Mouse (Mus musculus) lung, embryonic 14.5 days (tissue): ENCODE results near the gene Zfr. TPM values are rescaled to one million over a fixed set of nuclear protein-coding genes. Genes with fewer than 3 reads are reported as not detected.

ENCODE experiments used
- ATAC-seq: fragments of 200-750 bp; cut with Nextera tagmentation; 2 replicates; pipeline ENCODE4 v1.8.0; 2017; ENCODE audit warnings: mild to moderate bottlenecking, moderate TSS enrichment, moderate library complexity; ENCODE audit not compliant: insufficient read depth
- DNase-seq: peaks from one replicate; pipeline ENCODE4 v3.0.0-alpha.2; 2015
- H3K27ac ChIP-seq: fragments of 300-500 bp; sonication (generic); 2 replicates; pipeline ENCODE4 v1.5.1; 2014; ENCODE audit warnings: low read depth, mild to moderate bottlenecking, moderate library complexity
- H3K27me3 ChIP-seq: fragments of 300-500 bp; sonication (generic); 2 replicates; pipeline ENCODE4 v1.6.1; 2014; ENCODE audit warnings: low read length, control low read depth; ENCODE audit not compliant: insufficient read depth
- H3K36me3 ChIP-seq: fragments of 300-500 bp; sonication (generic); 2 replicates; pipeline ENCODE4 v1.6.1; 2014; ENCODE audit warnings: control low read depth; ENCODE audit not compliant: insufficient read depth
- H3K4me1 ChIP-seq: fragments of 300-500 bp; sonication (generic); 2 replicates; pipeline ENCODE4 v1.6.1; 2014; ENCODE audit warnings: antibody characterized with exemption, control low read depth; ENCODE audit not compliant: insufficient read depth
- H3K4me2 ChIP-seq: fragments of 300-500 bp; sonication (generic); 2 replicates; pipeline ENCODE4 v1.6.1; 2014; ENCODE audit warnings: mild to moderate bottlenecking
- H3K4me3 ChIP-seq: fragments of 300-500 bp; sonication (generic); 2 replicates; pipeline ENCODE4 v1.5.1; 2014; ENCODE audit warnings: low read depth, low read length
- H3K9ac ChIP-seq: fragments of 300-500 bp; sonication (generic); 2 replicates; pipeline ENCODE4 v1.6.1; 2014
- H3K9me3 ChIP-seq: fragments of 300-500 bp; sonication (generic); 2 replicates; pipeline ENCODE4 v1.6.1; 2016; ENCODE audit warnings: low read depth, low read length, control low read depth
- CTCF ChIP-seq: IDR thresholded peaks from 2 replicates; pipeline ENCODE4 v1.5.1; 2016; ENCODE audit warnings: antibody characterized with exemption, low read depth
- WGBS: fragments of 180-500 bp; shearing (Covaris S2); extraction: QIAGEN DNeasy Blood & Tissue Kit; methylation state at CpG from one replicate; pipeline ENCODE4 v1.1.7; 2014; 5-methylcytosine and 5-hydroxymethylcytosine counted together
- microRNA counts: library from miRNA; unstranded; fragments of <30 nt; microRNA quantifications from one replicate; lab custom pipeline; 2016
- microRNA-seq: library from miRNA; unstranded; fragments of <30 nt; microRNA quantifications from one replicate; pipeline ENCODE4, GENCODE M21; 2016; ENCODE audit warnings: borderline number of aligned reads
- polyA plus RNA-seq: library from polyadenylated mRNA; unstranded; fragments of >200 nt; fragmentation: Nextera tagmentation; extraction: Ambion mirVana; gene quantifications from 2 replicates; pipeline ENCODE4 v1.2.1, GENCODE M21; 2014

Zfr gene
- polyA plus RNA-seq, 1 experiment from 2014 or later = 158 TPM

DNA sequence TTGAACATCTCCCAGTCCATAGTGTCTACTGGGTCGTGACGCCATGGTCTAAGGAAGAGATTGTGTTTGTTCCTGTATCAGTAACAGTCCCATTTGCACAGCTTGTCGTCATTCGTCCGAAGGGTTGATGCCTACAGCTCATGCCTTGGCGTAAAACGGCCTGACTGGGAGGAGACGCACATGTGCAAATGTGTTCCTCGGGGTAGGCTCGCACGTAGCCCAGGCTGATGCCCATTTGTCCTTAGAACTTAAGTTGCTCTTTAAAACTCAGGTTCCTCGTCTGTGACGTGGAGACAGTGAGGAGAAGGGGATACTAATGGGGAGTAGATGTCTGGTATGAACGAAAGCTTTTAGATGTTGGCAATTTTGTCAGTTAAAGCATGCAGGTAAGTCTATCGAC is 109.3 kb downstream of the Zfr start:
- peaks cover 4% of the 10 kb centered on the region; the same call in 1 of the 2 replicates for H3K4me1 ChIP-seq
- no peak overlapping the region for H3K4me2 ChIP-seq
- H3K9ac ChIP-seq = no peak overlapping the region
- ATAC-seq (no peak), DNase-seq (no peak)
- H3K4me3 ChIP-seq = no peak overlapping the region
- H3K9me3 ChIP-seq = no peaks in the 10 kb centered on the region
- peaks cover under 1% of the 10 kb centered on the region; the same call in 1 of the 2 replicates for H3K36me3 ChIP-seq
- 88% methylated on average over 15 of the region's 15 CpGs for WGBS
- no peak overlapping the region for H3K27ac ChIP-seq
- TF ChIP-seq CTCF = no peak
- no peaks in the 10 kb centered on the region for H3K27me3 ChIP-seq

DNA sequence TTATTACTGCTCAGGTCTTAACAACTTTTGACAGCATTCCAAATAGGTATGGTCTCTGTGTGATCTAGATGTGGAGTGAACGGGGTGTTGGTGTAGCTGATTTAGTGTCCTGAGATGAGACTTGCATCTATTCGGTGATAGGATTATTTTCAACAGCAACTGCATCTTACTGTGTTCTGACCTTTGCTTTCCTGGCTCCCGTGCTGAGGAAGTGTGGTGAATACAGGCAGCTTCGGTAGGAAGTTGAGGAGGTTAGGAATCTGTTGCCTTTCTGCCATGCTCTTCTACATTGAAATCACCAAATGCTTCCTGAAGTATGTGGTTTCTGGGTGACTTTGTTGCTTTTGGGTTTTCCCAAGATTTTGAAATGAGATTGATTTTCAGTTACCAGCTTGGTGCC is 109.7 kb downstream of the Zfr start:
- Histone ChIP-seq H3K9me3 (no peaks in the 10 kb centered on the region), H3K9ac (no peak overlapping the region), H3K36me3 (peaks cover 5% of the 10 kb centered on the region), H3K4me2 (no peak overlapping the region), H3K27ac (peak overlapping the region; percentile 67; the same call in 1 of the 2 replicates), H3K4me1 (peaks cover 4% of the 10 kb centered on the region), H3K27me3 (no peaks in the 10 kb centered on the region), H3K4me3 (no peak overlapping the region)
- ATAC-seq = no peak
- TF ChIP-seq CTCF = no peak
- no peak for DNase-seq
- 64% methylated on average over 4 of the region's 4 CpGs for WGBS

DNA sequence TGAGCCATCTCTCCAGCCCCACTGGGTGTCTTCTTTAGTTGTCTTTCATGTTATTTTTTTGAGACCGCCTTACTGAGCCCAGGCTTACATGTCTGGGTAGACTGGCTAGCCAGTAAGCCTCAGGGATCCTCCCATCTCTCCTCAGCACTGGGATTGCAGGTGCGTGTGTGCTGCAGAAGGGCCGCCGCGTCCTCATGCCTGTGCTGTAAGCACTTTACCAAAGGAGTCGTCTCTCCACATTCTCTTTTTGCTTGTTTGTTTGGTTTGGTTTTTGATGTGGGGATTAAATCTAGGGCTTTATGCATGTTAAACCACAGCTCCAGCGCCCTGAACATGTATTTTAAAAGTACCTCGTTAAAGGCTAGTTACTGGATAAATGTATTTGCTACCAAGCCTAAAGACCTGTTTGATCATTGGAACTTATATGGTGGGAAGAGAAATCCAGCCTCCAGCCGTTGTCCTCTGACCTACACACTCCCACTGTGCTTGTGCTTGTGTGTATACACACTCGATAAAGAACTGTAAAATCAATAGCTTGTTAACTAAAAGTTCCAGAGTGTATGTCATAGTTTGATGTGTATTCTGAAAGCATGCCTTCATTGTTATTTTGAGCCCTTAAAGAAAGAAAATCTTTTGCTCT is 112.1 kb downstream of the Zfr start:
- Histone ChIP-seq H3K4me2 (no peak overlapping the region), H3K9me3 (no peaks in the 10 kb centered on the region), H3K4me1 (peaks cover 10% of the 10 kb centered on the region), H3K4me3 (no peak overlapping the region), H3K9ac (no peak overlapping the region), H3K27ac (0 out of 2 replicates have a peak overlapping the region, but pooled peaks have one; percentile 2), H3K36me3 (peaks cover 21% of the 10 kb centered on the region), H3K27me3 (no peaks in the 10 kb centered on the region)
- no peak for ATAC-seq
- no peak for DNase-seq
- TF ChIP-seq CTCF = no peak
- 67% methylated on average over 10 of the region's 10 CpGs for WGBS

DNA sequence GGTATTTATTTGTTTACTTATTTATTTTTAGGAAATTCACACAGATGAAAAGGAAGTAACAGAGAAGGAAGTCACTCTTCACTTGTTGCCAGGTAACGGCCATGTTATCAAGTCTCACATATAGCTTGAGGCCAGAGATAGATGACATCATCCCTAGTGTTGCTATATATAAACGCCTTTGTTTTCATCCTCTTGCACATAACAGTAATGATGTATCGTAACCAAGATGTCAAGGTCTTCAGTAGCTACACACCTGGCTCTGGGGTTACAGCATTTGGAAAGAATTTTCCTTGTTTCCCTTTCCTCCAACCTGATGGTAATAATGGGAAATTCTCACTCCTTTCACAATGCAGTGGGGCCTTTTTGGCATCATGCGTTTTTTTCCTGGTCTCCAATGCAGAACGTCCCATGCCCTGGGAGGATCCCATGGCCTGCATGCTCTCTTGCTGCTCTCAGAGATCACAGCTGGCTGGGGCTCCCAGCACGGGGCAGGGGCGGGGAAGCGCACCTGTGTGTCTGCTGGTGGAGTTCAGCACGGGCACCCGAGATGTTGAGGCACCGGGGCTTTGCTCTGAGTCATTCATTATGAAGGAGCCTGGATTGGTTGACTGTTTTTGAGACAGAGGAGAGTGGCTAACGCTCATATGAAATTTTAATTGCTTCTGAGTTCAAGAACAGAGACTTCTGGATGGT is 112.8 kb downstream of the Zfr start:
- peak; percentile 29; the same call in 1 of the 2 replicates for ATAC-seq
- peaks cover 10% of the 10 kb centered on the region for H3K4me1 ChIP-seq
- H3K4me3 ChIP-seq = no peak overlapping the region
- H3K4me2 ChIP-seq = no peak overlapping the region
- WGBS = 41% methylated on average over 12 of the region's 12 CpGs
- H3K36me3 ChIP-seq = peaks cover 24% of the 10 kb centered on the region
- H3K9ac ChIP-seq = no peak overlapping the region
- no peaks in the 10 kb centered on the region for H3K27me3 ChIP-seq
- peak; percentile 53 for DNase-seq
- TF ChIP-seq CTCF = no peak
- peak overlapping the region; percentile 64; the same call in 1 of the 2 replicates for H3K27ac ChIP-seq
- no peaks in the 10 kb centered on the region for H3K9me3 ChIP-seq

DNA sequence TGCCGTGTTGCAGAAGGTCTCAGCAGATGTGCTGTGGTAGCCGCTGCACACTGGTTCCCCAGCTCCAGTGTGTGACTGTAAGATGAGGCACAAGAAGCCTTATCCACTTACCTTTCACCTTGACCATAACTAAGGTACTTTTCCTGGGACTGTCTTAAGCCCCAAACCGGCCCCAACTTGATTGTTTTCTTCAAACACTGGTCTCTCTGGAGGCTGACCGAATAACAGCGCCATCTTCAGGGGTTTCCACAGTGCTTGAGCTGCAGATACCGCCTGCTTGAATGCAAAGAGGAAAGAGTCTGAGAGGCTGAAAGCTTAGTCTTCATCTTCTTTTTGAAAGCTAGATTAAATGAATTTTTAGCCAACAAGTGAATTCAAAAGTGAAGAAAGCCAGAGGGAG is 113.8 kb downstream of the Zfr start:
- Histone ChIP-seq H3K27me3 (no peaks in the 10 kb centered on the region), H3K4me2 (no peak overlapping the region), H3K4me3 (no peak overlapping the region), H3K36me3 (peaks cover 29% of the 10 kb centered on the region), H3K4me1 (peaks cover 10% of the 10 kb centered on the region), H3K9me3 (no peaks in the 10 kb centered on the region), H3K27ac (no peak overlapping the region; the same call in 1 of the 2 replicates), H3K9ac (no peak overlapping the region)
- DNase-seq (no peak), ATAC-seq (no peak)
- WGBS = 73% methylated on average over 6 of the region's 6 CpGs
- TF ChIP-seq CTCF = no peak

DNA sequence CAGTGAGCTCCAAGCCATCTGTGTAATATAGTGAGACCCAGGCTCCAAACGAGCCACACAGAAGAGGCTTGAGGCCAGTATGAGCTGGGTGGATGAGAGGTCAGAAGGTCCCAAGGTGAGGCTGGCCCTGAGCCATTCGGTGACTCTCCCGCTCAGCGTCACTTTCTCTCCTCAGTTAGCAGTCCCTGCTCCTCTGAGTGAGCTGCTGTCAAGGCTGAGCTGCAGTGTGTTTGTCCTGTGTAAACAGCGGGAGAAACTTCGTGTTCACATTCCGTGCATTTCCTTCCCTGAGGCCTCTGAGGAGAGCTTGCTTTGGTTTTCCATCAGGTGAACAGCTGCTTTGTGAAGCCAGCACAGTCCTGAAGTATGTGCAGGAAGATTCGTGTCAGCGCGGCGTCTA is 114.8 kb downstream of the Zfr start:
- H3K4me3 ChIP-seq = no peak overlapping the region
- H3K27ac ChIP-seq = peak overlapping the region; percentile 69
- H3K9me3 ChIP-seq = no peaks in the 10 kb centered on the region
- H3K4me1 ChIP-seq = peaks cover 5% of the 10 kb centered on the region
- no peaks in the 10 kb centered on the region for H3K27me3 ChIP-seq
- ATAC-seq (peak; percentile 78), DNase-seq (peak; percentile 68)
- no peak overlapping the region for H3K9ac ChIP-seq
- no peak for TF ChIP-seq CTCF
- 0 out of 2 replicates have a peak overlapping the region, but pooled peaks have one; percentile 18 for H3K4me2 ChIP-seq
- 47% methylated on average over 11 of the region's 11 CpGs for WGBS
- peaks cover 32% of the 10 kb centered on the region for H3K36me3 ChIP-seq

DNA sequence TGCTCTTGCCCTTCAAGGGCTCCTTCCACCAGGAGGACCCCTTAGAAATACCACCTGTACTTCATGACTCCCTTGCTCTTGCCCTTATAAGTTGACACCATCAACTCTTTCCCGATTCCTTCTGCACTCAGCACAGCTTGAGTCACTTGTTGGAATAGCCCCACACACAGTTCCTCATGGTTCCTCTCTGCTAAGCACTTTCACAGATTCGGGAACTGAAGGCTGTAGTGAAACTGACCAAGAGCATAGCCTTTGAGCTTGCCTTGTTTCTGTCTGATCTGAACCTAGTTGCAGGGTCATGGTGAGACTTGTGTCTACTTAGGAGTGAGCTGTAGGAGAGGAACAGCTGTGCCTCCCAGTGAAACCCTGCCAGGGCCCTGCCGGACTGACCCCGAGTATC is 115.4 kb downstream of the Zfr start:
- TF ChIP-seq CTCF = no peak
- Histone ChIP-seq H3K36me3 (peaks cover 35% of the 10 kb centered on the region), H3K4me3 (no peak overlapping the region), H3K9ac (no peak overlapping the region), H3K4me1 (peaks cover 5% of the 10 kb centered on the region), H3K4me2 (no peak overlapping the region), H3K9me3 (no peaks in the 10 kb centered on the region), H3K27me3 (no peaks in the 10 kb centered on the region), H3K27ac (peak overlapping the region; percentile 69; the same call in 1 of the 2 replicates)
- ATAC-seq (peak; percentile 8; the same call in 1 of the 2 replicates), DNase-seq (no peak)
- WGBS = 69% methylated on average over 4 of the region's 4 CpGs

MicroRNAs encoded within 50 kb of the gene (microRNA counts, 519-probe panel; counts per million panel counts)
- microRNA mmu-miR-1898 (lab: Ali Mortazavi, UCI) = 30.5 counts per million

Small RNAs within 50 kb of the gene (microRNA-seq; reads per million reads assigned to microRNA genes)
- gene Mir1898 = not detected

Other genes with a start within 250 kb of the Zfr start
- gene Npr3, start 210.5 kb upstream of the Zfr start, polyA plus RNA-seq = 11.2 and 11.3 TPM in 2 replicates
- gene Sub1, start 120.8 kb upstream of the Zfr start, polyA plus RNA-seq = 671 and 746 TPM in 2 replicates
- gene Mtmr12, start 87.2 kb downstream of the Zfr start, polyA plus RNA-seq = 23.4 and 23.5 TPM in 2 replicates
- 91.2 and 96.3 TPM in 2 replicates for gene Golph3, start 203.6 kb downstream of the Zfr start, polyA plus RNA-seq
- gene 1810049J17Rik, start 204.1 kb downstream of the Zfr start, polyA plus RNA-seq = 1.3 and 2.0 TPM in 2 replicates